Mouse (Mus musculus): ENCODE measurements around the gene Glis3. TPM values are rescaled to one million over a fixed set of nuclear protein-coding genes. Genes with fewer than 3 reads are reported as not detected.

Gene Glis3
- polyA plus RNA-seq, 1 experiment from 2014 or later = 3.8 TPM

GRCm38 (mm10) chr19:28517464-28518080, 162.3 kb downstream of the Glis3 start:
- H3K27me3 ChIP-seq = no peaks in the 10 kb centered on the region
- no peak for ATAC-seq (ENCODE audit: insufficient number of reproducible peaks, insufficient read depth, low FRiP score, low TSS enrichment, low read depth)
- no peak overlapping the region for H3K4me2 ChIP-seq
- 59% methylated on average over 9 of the region's 9 CpGs for WGBS
- no peak overlapping the region for H3K9ac ChIP-seq (replicated peaks)
- peaks cover 43% of the 10 kb centered on the region for H3K4me1 ChIP-seq (replicated peaks)
- no peaks in the 10 kb centered on the region for H3K36me3 ChIP-seq
- no peak overlapping the region for H3K4me3 ChIP-seq (replicated peaks)
- H3K9me3 ChIP-seq = no peaks in the 10 kb centered on the region
- no peak overlapping the region for H3K27ac ChIP-seq

- H3K27me3 ChIP-seq = no peaks in the 10 kb centered on the region
- H3K27ac ChIP-seq = no peak overlapping the region
- no peak overlapping the region for H3K9ac ChIP-seq (replicated peaks)
- peaks cover 50% of the 10 kb centered on the region for H3K4me1 ChIP-seq (replicated peaks)
- H3K9me3 ChIP-seq = no peaks in the 10 kb centered on the region
- H3K4me3 ChIP-seq (replicated peaks) = no peak overlapping the region
- H3K36me3 ChIP-seq = no peaks in the 10 kb centered on the region
- 84% methylated on average over 6 of the region's 6 CpGs for WGBS
- H3K4me2 ChIP-seq = no peak overlapping the region
- no peak for ATAC-seq (ENCODE audit: insufficient number of reproducible peaks, insufficient read depth, low FRiP score, low TSS enrichment, low read depth)
These were observed 163.4 kb downstream of the Glis3 start for GRCm38 (mm10) chr19:28516487-28516886.

GRCm38 (mm10) chr19:28512475-28512874, 167.4 kb downstream of the Glis3 start:
- Histone ChIP-seq H3K9me3 (no peaks in the 10 kb centered on the region), H3K36me3 (no peaks in the 10 kb centered on the region), H3K4me2 (peak overlapping the region; percentile 30), H3K9ac (replicated peaks) (no peak overlapping the region), H3K27ac (peak overlapping the region; percentile 36), H3K4me3 (replicated peaks) (no peak overlapping the region), H3K4me1 (replicated peaks) (peaks cover 28% of the 10 kb centered on the region), H3K27me3 (no peaks in the 10 kb centered on the region)
- 17% methylated on average over 11 of the region's 11 CpGs for WGBS
- peak; percentile 86 for ATAC-seq (ENCODE audit: insufficient number of reproducible peaks, insufficient read depth, low FRiP score, low TSS enrichment, low read depth)

GRCm38 (mm10) chr19:28511910-28512309, 168.0 kb downstream of the Glis3 start:
- Histone ChIP-seq H3K27me3 (no peaks in the 10 kb centered on the region), H3K9ac (replicated peaks) (no peak overlapping the region), H3K27ac (no peak overlapping the region), H3K36me3 (no peaks in the 10 kb centered on the region), H3K4me1 (replicated peaks) (peaks cover 25% of the 10 kb centered on the region), H3K4me3 (replicated peaks) (no peak overlapping the region), H3K4me2 (peak overlapping the region; percentile 30; the same call in 1 of the 2 replicates), H3K9me3 (no peaks in the 10 kb centered on the region)
- WGBS = 51% methylated on average over 1 of the region's 1 CpGs
- ATAC-seq (ENCODE audit: insufficient number of reproducible peaks, insufficient read depth, low FRiP score, low TSS enrichment, low read depth) = no peak

- Histone ChIP-seq H3K27me3 (0 out of 2 replicates have a peak, but pooled peaks cover 5% of the 10 kb centered on the region), H3K36me3 (no peaks in the 10 kb centered on the region), H3K4me3 (replicated peaks) (no peak overlapping the region), H3K9ac (replicated peaks) (no peak overlapping the region), H3K4me2 (no peak overlapping the region), H3K9me3 (no peaks in the 10 kb centered on the region), H3K27ac (no peak overlapping the region), H3K4me1 (replicated peaks) (peaks cover 16% of the 10 kb centered on the region; the same call in 1 of the 2 replicates)
- whole genome bisulfite sequencing = 65% methylated on average over 6 of the region's 6 CpGs
- no peak for ATAC-seq (ENCODE audit: insufficient number of reproducible peaks, insufficient read depth, low FRiP score, low TSS enrichment, low read depth)
These were observed 174.5 kb downstream of the Glis3 start for GRCm38 (mm10) chr19:28505376-28505775.

- H3K27me3 ChIP-seq = 0 out of 2 replicates have a peak, but pooled peaks cover 5% of the 10 kb centered on the region
- no peak overlapping the region for H3K4me2 ChIP-seq
- no peaks in the 10 kb centered on the region for H3K9me3 ChIP-seq
- WGBS = 77% methylated on average over 12 of the region's 12 CpGs
- no peak overlapping the region for H3K9ac ChIP-seq (replicated peaks)
- H3K4me1 ChIP-seq (replicated peaks) = peaks cover 16% of the 10 kb centered on the region; the same call in 1 of the 2 replicates
- H3K4me3 ChIP-seq (replicated peaks) = no peak overlapping the region
- no peaks in the 10 kb centered on the region for H3K36me3 ChIP-seq
- no peak overlapping the region for H3K27ac ChIP-seq
- ATAC-seq (ENCODE audit: insufficient number of reproducible peaks, insufficient read depth, low FRiP score, low TSS enrichment, low read depth) = no peak
These were observed 176.9 kb downstream of the Glis3 start for GRCm38 (mm10) chr19:28503011-28503410.

GRCm38 (mm10) chr19:28500975-28501374, 178.9 kb downstream of the Glis3 start:
- no peak overlapping the region for H3K27ac ChIP-seq
- ATAC-seq (ENCODE audit: insufficient number of reproducible peaks, insufficient read depth, low FRiP score, low TSS enrichment, low read depth) = no peak
- no peak overlapping the region for H3K9ac ChIP-seq (replicated peaks)
- H3K9me3 ChIP-seq = no peaks in the 10 kb centered on the region
- no peak overlapping the region for H3K4me2 ChIP-seq
- 73% methylated on average over 9 of the region's 9 CpGs for WGBS
- H3K27me3 ChIP-seq = 0 out of 2 replicates have a peak, but pooled peaks cover 5% of the 10 kb centered on the region
- H3K4me1 ChIP-seq (replicated peaks) = peaks cover 16% of the 10 kb centered on the region; the same call in 1 of the 2 replicates
- no peak overlapping the region for H3K4me3 ChIP-seq (replicated peaks)
- no peaks in the 10 kb centered on the region for H3K36me3 ChIP-seq

GRCm38 (mm10) chr19:28500505-28500904, 179.4 kb downstream of the Glis3 start:
- no peak overlapping the region for H3K9ac ChIP-seq (replicated peaks)
- H3K27me3 ChIP-seq = 0 out of 2 replicates have a peak, but pooled peaks cover 5% of the 10 kb centered on the region
- no peak overlapping the region for H3K27ac ChIP-seq
- WGBS = 91% methylated on average over 14 of the region's 14 CpGs
- H3K9me3 ChIP-seq = no peaks in the 10 kb centered on the region
- no peak overlapping the region for H3K4me2 ChIP-seq
- peaks cover 16% of the 10 kb centered on the region; the same call in 1 of the 2 replicates for H3K4me1 ChIP-seq (replicated peaks)
- H3K4me3 ChIP-seq (replicated peaks) = no peak overlapping the region
- no peak for ATAC-seq (ENCODE audit: insufficient number of reproducible peaks, insufficient read depth, low FRiP score, low TSS enrichment, low read depth)
- no peaks in the 10 kb centered on the region for H3K36me3 ChIP-seq

GRCm38 (mm10) chr19:28499786-28500185, 180.1 kb downstream of the Glis3 start:
- H3K9ac ChIP-seq (replicated peaks) = no peak overlapping the region
- H3K9me3 ChIP-seq = no peaks in the 10 kb centered on the region
- no peak overlapping the region for H3K27ac ChIP-seq
- H3K4me1 ChIP-seq (replicated peaks) = peaks cover 16% of the 10 kb centered on the region; the same call in 1 of the 2 replicates
- no peaks in the 10 kb centered on the region for H3K36me3 ChIP-seq
- H3K27me3 ChIP-seq = 0 out of 2 replicates have a peak, but pooled peaks cover 5% of the 10 kb centered on the region
- H3K4me3 ChIP-seq (replicated peaks) = no peak overlapping the region
- no peak overlapping the region for H3K4me2 ChIP-seq
- ATAC-seq (ENCODE audit: insufficient number of reproducible peaks, insufficient read depth, low FRiP score, low TSS enrichment, low read depth) = no peak
- 89% methylated on average over 5 of the region's 5 CpGs for WGBS

- no peaks in the 10 kb centered on the region for H3K4me1 ChIP-seq (replicated peaks)
- H3K4me3 ChIP-seq (replicated peaks) = no peak overlapping the region
- 82% methylated on average over 6 of the region's 6 CpGs for WGBS
- no peaks in the 10 kb centered on the region for H3K27me3 ChIP-seq
- no peak overlapping the region for H3K9ac ChIP-seq (replicated peaks)
- no peak overlapping the region for H3K4me2 ChIP-seq
- no peaks in the 10 kb centered on the region for H3K9me3 ChIP-seq
- no peaks in the 10 kb centered on the region for H3K36me3 ChIP-seq
- H3K27ac ChIP-seq = no peak overlapping the region
- no peak for ATAC-seq (ENCODE audit: insufficient number of reproducible peaks, insufficient read depth, low FRiP score, low TSS enrichment, low read depth)
These were observed 184.0 kb downstream of the Glis3 start for GRCm38 (mm10) chr19:28495926-28496325.

- Histone ChIP-seq H3K36me3 (no peaks in the 10 kb centered on the region), H3K27me3 (no peaks in the 10 kb centered on the region), H3K4me2 (no peak overlapping the region), H3K4me1 (replicated peaks) (no peaks in the 10 kb centered on the region), H3K27ac (no peak overlapping the region), H3K4me3 (replicated peaks) (no peak overlapping the region), H3K9me3 (no peaks in the 10 kb centered on the region), H3K9ac (replicated peaks) (no peak overlapping the region)
- WGBS = 83% methylated on average over 8 of the region's 8 CpGs
- no peak for ATAC-seq (ENCODE audit: insufficient number of reproducible peaks, insufficient read depth, low FRiP score, low TSS enrichment, low read depth)
These were observed 186.1 kb downstream of the Glis3 start for GRCm38 (mm10) chr19:28493605-28494260.
